Mouse (Mus musculus) embryonic facial prominence, embryonic 10.5 days (tissue): ENCODE measurements at regions not wholly inside any gene's neighbourhood (a gene's known extent, or its start where the extent isn't known, plus 50 kb on each side); places are given as distances from the start of the nearest gene placed in this dataset.
A peak's percentile ranks its signal among the peaks of the same experiment; 100 is the strongest.

Source experiments
- DNase-seq: peaks from one replicate; pipeline ENCODE4 v3.0.0-alpha.2; 2017; ENCODE audit warnings: low spot score
- H3K27ac ChIP-seq: fragments of 300-500 bp; sonication (generic); replicated peaks from 2 replicates; pipeline ENCODE4 v1.5.1; 2016; ENCODE audit warnings: mild to moderate bottlenecking
- H3K27me3 ChIP-seq: fragments of 300-500 bp; sonication (generic); replicated peaks from 2 replicates; pipeline ENCODE4 v1.6.1; 2016; ENCODE audit warnings: low read depth, mild to moderate bottlenecking; ENCODE audit not compliant: poor library complexity, severe bottlenecking
- H3K36me3 ChIP-seq: fragments of 300-500 bp; sonication (generic); replicated peaks from 2 replicates; pipeline ENCODE4 v1.6.1; 2016; ENCODE audit warnings: mild to moderate bottlenecking, moderate library complexity
- H3K4me1 ChIP-seq: fragments of 300-500 bp; sonication (generic); 2 replicates; pipeline ENCODE4 v1.6.1; 2016
- H3K4me3 ChIP-seq: fragments of 300-500 bp; sonication (generic); 2 replicates; pipeline ENCODE4 v1.5.1; 2016; ENCODE audit warnings: mild to moderate bottlenecking, moderate library complexity
- H3K9me3 ChIP-seq: fragments of 300-500 bp; sonication (generic); 2 replicates; pipeline ENCODE4 v1.6.1; 2016; ENCODE audit warnings: mild to moderate bottlenecking
- WGBS: fragments of 180-500 bp; shearing (Covaris S2); methylation state at CpG from one replicate; pipeline ENCODE4 v1.1.7; 2016; 5-methylcytosine and 5-hydroxymethylcytosine counted together

DNA sequence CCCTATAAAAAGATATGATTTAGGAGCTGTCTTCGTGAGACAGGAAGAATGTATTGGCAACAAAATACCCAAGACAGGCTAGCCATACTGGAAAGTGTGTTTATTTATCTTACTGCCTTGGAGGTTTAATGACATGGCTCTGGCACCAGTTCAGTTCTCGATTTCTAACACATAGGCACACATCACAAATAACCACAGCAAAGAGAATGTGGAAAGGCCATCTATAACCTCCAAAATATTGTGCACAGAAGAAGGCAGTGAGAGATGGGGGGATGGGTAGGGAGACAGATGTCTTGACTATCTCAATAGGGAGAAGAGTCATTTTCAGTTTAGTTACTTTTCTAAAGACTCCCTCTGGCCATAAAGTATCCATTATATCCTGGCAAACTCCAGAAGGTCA, 90.5 kb downstream of the Minar1 start:
- Histone ChIP-seq H3K4me1 (no peaks in the 10 kb centered on the region), H3K27me3 (no peaks in the 10 kb centered on the region), H3K27ac (no peak overlapping the region), H3K4me3 (no peak overlapping the region), H3K9me3 (no peaks in the 10 kb centered on the region), H3K36me3 (no peaks in the 10 kb centered on the region)
- no peak for DNase-seq
- WGBS: 73% methylated on average over 2 of the region's 2 CpGs

DNA sequence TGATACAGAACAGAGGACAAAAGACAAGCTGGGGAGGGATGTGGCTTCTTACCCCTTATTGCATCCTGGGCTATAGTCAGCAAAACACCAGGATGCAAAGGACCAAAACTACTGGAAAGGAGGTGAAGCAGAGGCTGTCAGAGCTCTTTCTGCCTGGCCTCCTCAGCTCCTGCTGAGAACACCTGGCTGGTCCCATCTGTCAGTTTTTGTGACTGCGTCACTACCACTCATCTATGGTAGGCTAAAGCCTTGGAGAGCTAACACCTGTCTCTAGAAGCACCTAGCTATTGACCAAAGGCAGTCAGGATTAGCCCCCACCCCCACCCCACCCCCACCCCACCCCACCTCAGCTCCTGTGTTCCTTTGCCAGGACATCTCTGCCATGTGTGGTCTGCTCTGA, 98.8 kb downstream of the Minar1 start:
- no peak for DNase-seq
- no peaks in the 10 kb centered on the region for H3K36me3 ChIP-seq
- no peak overlapping the region for H3K27ac ChIP-seq
- H3K4me1 ChIP-seq: no peaks in the 10 kb centered on the region
- H3K4me3 ChIP-seq: no peak overlapping the region
- 85% methylated on average over 1 of the region's 1 CpGs for WGBS
- H3K9me3 ChIP-seq: no peaks in the 10 kb centered on the region
- no peaks in the 10 kb centered on the region for H3K27me3 ChIP-seq

DNA sequence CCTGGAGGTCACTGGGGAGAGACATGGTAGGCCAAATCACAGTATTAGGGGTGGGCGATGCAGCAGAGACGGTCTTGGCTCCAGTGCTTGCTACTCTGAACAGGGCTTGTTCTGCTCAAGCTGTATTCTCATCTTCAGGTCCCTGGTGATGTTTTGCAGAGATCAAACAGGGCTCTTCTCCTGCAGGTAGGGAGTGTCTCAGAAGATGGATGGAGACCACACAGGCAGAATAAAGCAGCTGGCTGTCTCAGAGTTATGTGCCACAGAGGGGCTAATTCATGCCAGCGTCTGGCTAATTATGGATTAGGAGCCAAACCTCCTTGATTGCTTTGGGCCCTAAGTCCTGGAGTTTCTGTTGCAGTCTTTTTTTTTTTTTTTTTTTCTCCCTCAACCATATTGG, 99.2 kb downstream of the Minar1 start:
- no peaks in the 10 kb centered on the region for H3K27me3 ChIP-seq
- DNase-seq: no peak
- H3K4me1 ChIP-seq: no peaks in the 10 kb centered on the region
- H3K36me3 ChIP-seq: no peaks in the 10 kb centered on the region
- 65% methylated on average over 3 of the region's 3 CpGs for WGBS
- H3K27ac ChIP-seq: no peak overlapping the region
- H3K9me3 ChIP-seq: no peaks in the 10 kb centered on the region
- no peak overlapping the region for H3K4me3 ChIP-seq

- H3K27ac ChIP-seq: no peak overlapping the region
- no peak for DNase-seq
- no peaks in the 10 kb centered on the region for H3K9me3 ChIP-seq
- no peak overlapping the region for H3K4me3 ChIP-seq
- H3K27me3 ChIP-seq: no peaks in the 10 kb centered on the region
- H3K36me3 ChIP-seq: no peaks in the 10 kb centered on the region
- H3K4me1 ChIP-seq: no peaks in the 10 kb centered on the region
- WGBS: 89% methylated on average over 6 of the region's 6 CpGs
Measured at GRCm38 (mm10) chr9:89508407-89509101, 114.4 kb downstream of the Minar1 start.

- H3K27me3 ChIP-seq: no peaks in the 10 kb centered on the region
- peaks cover 5% of the 10 kb centered on the region for H3K4me1 ChIP-seq
- H3K9me3 ChIP-seq: no peaks in the 10 kb centered on the region
- no peaks in the 10 kb centered on the region for H3K36me3 ChIP-seq
- WGBS: 91% methylated on average over 2 of the region's 2 CpGs
- DNase-seq: no peak
- no peak overlapping the region for H3K27ac ChIP-seq
- no peak overlapping the region for H3K4me3 ChIP-seq
Measured at GRCm38 (mm10) chr9:89502083-89502482, 120.8 kb downstream of the Minar1 start.

DNA sequence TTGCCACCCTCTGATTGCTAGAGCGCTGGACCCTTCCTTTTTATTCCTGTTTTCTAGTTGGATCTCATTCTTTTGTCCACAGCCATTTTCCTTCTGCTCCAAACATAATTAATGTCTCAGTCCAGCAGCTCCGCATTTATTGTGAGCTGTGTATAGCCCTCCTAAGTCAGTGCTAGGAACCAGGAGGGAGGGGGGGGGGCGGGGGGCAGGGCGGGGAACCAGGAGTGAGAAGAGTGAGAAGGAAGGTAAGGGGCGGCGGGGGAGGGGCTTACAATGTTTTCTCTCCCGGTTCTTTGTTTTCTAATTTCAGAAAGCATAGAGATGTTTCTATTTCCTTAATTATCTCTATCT, 125.6 kb downstream of the Minar1 start:
- DNase-seq: no peak
- no peak overlapping the region for H3K4me3 ChIP-seq
- H3K27ac ChIP-seq: peak overlapping the region; percentile 24; the same call in 1 of the 2 replicates
- H3K9me3 ChIP-seq: no peaks in the 10 kb centered on the region
- peaks cover 7% of the 10 kb centered on the region for H3K4me1 ChIP-seq
- H3K27me3 ChIP-seq: no peaks in the 10 kb centered on the region
- WGBS: 22% methylated on average over 7 of the region's 7 CpGs
- no peaks in the 10 kb centered on the region for H3K36me3 ChIP-seq

DNA sequence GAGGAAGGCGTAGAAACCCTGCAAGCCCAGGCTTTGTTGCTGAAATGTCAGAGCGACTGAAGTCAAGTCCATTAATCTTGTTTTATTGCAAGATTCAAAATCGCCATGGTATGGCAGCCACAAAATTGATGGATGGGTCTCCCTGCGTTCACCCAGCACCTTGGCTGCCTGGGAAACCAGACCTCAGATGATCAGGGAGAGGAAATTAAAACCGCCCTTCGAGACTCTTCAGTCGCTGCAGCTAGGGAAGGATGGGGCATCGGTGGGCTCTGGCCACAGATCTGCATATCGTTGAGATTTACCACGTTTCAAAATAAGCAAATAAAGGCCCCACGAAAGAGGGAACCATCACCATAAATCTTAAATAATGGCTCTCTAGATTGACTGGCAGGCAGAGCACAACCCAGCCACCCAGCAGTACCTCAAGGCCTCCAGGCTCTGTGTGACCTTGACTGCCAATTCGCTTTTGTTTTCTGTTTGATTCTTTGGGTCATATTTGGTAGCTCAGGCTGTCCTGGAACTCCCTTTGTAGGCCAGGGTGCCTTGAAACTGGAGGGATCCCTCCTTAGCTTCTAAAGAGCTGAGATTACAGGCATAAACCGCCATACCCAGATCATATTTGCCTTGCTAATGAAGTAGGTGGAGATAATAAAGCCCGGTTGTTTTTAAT, 126.1 kb downstream of the Minar1 start:
- no peaks in the 10 kb centered on the region for H3K36me3 ChIP-seq
- H3K4me1 ChIP-seq: peaks cover 7% of the 10 kb centered on the region
- no peaks in the 10 kb centered on the region for H3K27me3 ChIP-seq
- H3K9me3 ChIP-seq: no peaks in the 10 kb centered on the region
- 60% methylated on average over 14 of the region's 14 CpGs for WGBS
- peak overlapping the region; percentile 24; the same call in 1 of the 2 replicates for H3K27ac ChIP-seq
- DNase-seq: no peak
- H3K4me3 ChIP-seq: no peak overlapping the region

- no peak overlapping the region for H3K27ac ChIP-seq
- H3K4me3 ChIP-seq: no peak overlapping the region
- H3K27me3 ChIP-seq: no peaks in the 10 kb centered on the region
- WGBS: 86% methylated on average over 4 of the region's 4 CpGs
- H3K4me1 ChIP-seq: no peaks in the 10 kb centered on the region
- no peak for DNase-seq
- H3K36me3 ChIP-seq: no peaks in the 10 kb centered on the region
- H3K9me3 ChIP-seq: no peaks in the 10 kb centered on the region
Measured at GRCm38 (mm10) chr9:89487601-89488000, 135.3 kb downstream of the Minar1 start.

DNA sequence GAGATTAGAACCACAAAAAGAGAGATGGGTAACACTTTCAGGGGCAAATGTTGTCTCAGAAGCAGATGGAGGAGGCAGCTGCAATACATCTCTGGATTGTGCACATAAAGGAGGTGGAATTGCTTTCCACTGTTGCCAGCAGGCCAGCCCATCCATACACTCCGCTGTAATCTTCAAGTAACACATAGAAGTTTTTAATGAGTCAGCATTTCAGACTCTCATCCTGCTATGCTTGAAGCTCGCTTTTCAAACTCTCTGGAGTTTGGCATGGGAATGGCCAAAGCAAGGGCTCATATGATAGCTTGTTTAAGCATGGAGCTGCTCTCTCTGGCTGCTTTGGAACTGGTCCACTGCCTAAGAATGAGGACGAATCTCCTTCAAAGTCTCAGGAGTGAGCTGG, 143.5 kb downstream of the Minar1 start:
- Histone ChIP-seq H3K36me3 (no peaks in the 10 kb centered on the region), H3K9me3 (no peaks in the 10 kb centered on the region), H3K4me1 (no peaks in the 10 kb centered on the region), H3K4me3 (no peak overlapping the region), H3K27ac (no peak overlapping the region), H3K27me3 (no peaks in the 10 kb centered on the region)
- DNase-seq: no peak
- WGBS: 86% methylated on average over 3 of the region's 3 CpGs

GRCm38 (mm10) chr9:89461190-89461589, 161.7 kb downstream of the Minar1 start:
- DNase-seq: peak; percentile 46
- H3K36me3 ChIP-seq: no peaks in the 10 kb centered on the region
- no peak overlapping the region for H3K27ac ChIP-seq
- H3K4me3 ChIP-seq: no peak overlapping the region
- H3K27me3 ChIP-seq: no peaks in the 10 kb centered on the region
- H3K9me3 ChIP-seq: no peaks in the 10 kb centered on the region
- no peaks in the 10 kb centered on the region for H3K4me1 ChIP-seq
- 39% methylated on average over 5 of the region's 5 CpGs for WGBS

DNA sequence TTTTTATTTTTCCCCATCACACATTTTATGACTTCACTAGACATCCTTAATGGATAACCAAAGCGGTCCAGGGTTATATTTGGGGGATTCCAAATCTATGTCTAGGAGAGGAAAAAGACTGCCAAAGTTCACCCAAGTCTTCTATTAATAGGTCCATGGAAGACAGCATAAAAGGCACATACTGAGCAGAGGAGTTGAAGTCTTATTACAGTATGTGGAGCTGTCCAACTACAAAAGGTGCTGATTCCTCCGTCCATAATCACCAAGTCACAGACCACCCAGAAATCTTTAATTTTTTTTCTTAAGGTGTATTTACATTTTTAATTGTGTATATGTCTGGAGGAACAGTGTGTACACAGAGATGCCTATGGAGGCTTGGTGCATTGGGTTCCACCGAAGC, 166.3 kb downstream of the Minar1 start:
- DNase-seq: no peak
- H3K27ac ChIP-seq: no peak overlapping the region
- H3K9me3 ChIP-seq: no peaks in the 10 kb centered on the region
- H3K4me1 ChIP-seq: no peaks in the 10 kb centered on the region
- H3K36me3 ChIP-seq: no peaks in the 10 kb centered on the region
- H3K4me3 ChIP-seq: no peak overlapping the region
- H3K27me3 ChIP-seq: no peaks in the 10 kb centered on the region
- 81% methylated on average over 3 of the region's 3 CpGs for WGBS

DNA sequence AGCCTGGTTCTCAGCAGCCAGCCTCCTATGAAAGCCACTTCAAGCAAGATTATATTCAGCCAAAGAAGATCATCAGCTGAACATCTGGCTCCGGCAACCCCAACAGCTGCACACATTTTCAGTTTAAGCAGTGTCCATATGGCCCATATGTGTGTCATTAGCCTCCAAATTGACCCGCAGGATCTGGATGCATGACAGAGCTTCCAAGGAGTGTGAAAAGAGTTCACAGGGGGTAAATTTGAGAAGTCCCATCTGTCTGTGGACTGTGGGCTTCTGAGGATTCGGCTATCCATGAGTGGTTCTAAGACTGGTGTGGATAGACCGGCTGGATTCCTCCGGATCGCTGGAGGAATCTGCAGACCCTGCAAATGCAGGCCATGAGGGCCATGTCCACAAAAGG, 173.3 kb downstream of the Minar1 start:
- Histone ChIP-seq H3K9me3 (no peaks in the 10 kb centered on the region), H3K27ac (no peak overlapping the region), H3K36me3 (no peaks in the 10 kb centered on the region), H3K4me3 (no peak overlapping the region), H3K4me1 (no peaks in the 10 kb centered on the region), H3K27me3 (no peaks in the 10 kb centered on the region)
- DNase-seq: peak; percentile 36
- 57% methylated on average over 6 of the region's 6 CpGs for WGBS
